Mouse (Mus musculus) yolk sac, embryonic 10.5 days (tissue): ENCODE measurements around the gene Cyp1a2.

ENCODE experiments used
- DNase-seq: peaks from one replicate; pipeline ENCODE4 v3.0.0-alpha.2; 2017; ENCODE audit warnings: low spot score

The Cyp1a2 gene

DNA sequence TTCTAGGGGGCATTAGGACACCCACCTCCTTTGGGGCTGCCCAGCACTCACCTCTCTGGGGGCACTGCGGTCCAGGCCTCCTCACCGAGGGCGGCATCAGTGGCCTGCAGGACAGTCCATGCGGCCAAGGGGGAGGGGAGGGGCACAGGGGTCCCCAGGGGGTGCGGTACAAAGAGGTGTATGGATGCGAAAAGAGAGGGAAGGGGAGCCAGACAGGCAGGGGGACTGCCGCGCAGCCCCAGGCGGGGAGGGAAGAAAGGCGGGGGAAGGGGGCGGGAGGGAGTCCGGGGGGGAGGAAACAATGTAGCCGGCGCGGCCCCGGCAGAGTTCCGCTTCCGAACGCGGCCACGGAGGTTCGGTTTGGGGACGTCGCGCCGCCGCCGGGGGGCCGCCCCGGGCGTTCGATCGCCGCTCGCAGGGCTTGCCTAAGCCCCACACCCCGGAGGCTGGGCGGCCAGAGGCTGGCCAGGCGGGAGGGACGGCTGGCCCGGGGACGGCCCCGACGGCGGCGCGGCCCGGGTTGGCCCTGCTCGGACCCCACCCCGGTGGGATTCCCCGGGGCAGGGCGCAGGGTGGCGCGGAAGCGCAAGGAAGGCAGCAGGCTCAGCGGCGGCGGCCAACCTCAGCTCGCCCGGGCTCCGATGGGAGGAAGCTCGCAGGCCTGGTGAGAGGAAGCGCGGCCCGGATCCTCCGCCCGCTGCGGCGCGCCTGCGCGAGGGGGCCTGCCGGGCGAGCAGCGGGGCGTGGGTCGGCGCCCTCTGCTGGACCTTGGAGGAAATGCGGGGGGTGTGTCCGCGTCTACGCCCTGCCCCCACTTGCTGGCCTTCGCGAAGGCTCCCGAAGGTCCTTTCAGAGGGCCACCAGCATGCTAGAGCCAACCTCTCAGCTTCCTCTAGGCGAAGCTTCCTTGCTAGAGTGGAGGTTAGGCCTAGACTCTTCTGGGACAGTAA, 38.3 kb downstream of the Cyp1a2 start:
- peak; percentile 91 for DNase-seq

DNA sequence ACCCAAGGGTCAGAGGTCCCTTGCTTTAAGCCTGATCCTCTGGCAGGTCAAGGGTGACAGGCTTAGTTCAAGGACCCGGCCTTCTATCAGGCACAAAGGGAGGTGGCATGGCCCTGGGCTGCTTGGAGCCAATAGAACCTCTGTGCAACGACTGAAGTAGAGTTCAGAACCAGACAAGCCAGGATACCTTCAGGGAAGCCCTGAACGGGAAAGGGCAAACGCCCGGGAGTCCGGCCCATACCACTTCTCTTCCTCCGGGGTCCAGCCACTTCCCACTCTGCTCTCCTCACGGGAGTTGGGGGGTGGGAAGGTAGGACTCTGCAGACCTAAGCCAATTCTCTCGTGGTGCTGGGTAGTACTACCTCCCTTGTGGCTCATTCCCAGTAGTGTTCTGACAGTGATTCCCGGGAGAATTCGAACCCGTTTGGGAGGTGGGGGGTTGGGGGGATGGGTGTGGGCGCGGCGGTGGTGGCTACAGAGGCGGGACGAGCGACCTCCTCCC, 39.0 kb downstream of the Cyp1a2 start:
- DNase-seq: no peak

DNA sequence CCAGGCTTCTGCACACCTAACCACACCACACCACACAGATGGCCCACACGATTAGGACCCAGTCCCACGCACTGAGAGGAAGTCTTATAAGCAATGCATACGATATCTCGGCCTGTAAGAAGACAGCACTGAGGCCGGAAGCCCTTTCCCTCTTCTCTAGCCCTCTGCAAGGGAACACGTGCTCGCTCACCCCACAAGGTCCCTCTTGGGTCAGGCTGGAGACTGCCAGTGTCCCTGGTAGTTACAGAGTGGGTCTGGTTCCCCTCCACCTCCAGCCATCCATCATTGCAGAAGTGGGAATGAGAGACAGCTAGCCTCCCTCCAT, 39.7 kb downstream of the Cyp1a2 start:
- DNase-seq: no peak

DNA sequence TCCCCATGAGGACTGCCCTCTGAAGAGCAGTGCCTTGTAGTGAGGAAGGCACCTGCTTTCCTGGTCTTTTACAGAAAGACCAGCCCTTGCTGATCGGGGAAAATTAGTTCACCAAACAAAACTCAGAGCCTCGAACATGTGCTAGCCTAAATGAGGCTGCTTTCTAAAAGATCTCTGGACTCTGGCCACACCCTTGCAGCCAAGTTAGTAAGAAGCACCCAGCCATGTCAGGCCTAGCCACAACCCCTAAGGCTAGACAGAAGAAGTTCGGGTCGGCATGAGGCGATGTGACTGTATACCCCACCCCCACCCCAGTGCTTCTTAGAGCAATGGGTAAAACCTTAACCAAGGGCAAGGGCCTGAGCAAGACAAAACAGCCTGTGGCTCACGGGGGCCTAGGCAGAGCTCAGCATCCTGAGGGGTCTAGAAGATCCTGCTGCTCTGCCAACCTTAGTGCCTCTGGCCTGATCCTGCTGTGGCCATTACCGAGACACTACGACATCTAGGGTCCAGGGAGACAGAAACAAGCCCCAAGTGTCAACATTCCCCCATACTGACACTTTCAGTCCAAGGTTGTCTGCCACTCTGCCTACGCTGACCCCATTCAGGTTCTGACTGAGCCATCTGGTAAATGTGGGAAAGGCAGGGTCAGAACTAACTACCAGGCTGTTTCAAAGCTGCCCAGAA, 40.2 kb downstream of the Cyp1a2 start:
- DNase-seq: no peak

DNA sequence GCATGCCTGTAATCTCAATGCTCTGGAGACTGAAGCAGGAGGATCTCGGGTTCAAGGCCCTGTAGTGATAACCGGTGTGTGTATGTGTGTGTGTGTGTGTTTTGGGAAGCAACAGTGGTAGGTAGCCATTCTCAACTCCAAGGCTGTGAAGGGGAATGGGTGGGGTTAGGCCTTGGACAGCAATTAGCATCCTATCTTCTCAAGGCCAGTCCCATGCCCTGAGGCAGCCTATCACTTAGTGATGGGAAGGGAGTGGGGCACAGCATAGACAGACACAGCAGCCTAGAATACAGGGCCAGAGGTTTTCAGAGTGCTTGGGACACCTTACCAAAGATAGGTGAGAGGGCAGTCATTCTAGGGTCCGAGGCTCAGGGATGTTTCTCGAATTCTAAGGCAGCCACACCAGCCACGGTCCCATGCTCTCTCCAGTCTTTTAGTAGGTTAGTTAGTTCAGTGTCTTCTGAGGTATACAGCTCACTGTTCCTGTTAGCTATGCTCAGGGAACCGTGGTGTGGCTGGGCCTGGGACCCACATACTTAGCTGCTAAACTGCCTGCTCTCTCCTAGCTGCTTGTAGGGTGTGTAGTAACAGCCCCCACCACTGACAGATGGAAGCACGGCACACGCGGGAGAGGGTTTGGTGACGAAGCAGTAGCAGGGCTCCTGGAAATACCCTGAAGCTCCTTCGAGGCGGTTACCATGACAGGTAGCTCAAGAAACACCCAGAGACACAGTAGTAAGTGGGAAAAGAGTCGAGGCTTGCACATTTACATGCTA, 41.5 kb downstream of the Cyp1a2 start:
- DNase-seq: no peak

DNA sequence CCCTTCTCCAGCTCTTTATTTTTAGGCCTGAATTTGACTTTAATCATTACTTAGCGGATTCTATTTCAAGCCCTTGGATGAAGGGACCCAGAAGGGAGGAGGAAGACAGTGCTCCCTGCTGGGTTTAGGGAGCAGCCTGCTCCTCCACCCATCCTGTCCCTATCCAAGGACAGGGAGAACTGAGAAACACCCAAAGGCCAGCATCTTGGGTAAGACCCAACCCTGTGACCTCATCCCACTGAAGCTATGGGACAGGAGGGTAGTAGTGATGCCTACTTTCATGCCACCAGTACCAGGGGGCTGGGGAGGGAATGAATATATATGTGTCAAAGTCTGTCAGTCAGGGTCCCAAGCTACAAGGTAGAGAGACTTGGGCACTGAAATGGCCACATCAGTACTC, 42.5 kb downstream of the Cyp1a2 start:
- DNase-seq: no peak

DNA sequence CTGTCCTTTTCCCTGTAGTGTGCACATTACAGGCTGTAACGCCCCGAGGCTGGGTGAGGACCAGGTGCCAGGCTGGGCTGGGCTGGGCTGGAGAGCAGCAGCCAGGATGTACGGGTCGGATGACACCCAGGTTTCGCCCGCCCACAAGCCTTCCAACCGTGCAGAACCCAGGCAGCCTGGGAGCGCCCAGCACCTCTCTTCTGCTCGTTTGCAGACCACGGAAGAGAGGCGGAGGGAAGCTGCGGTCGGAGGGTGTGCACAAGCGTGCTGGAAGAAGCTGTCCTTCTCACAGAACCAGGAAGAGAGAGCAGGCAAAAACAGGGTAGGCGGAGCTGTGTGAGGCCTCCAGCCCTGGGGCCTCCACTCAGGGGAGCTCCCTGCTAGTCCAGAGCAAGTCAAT, 43.1 kb downstream of the Cyp1a2 start:
- DNase-seq: peak; percentile 54

DNA sequence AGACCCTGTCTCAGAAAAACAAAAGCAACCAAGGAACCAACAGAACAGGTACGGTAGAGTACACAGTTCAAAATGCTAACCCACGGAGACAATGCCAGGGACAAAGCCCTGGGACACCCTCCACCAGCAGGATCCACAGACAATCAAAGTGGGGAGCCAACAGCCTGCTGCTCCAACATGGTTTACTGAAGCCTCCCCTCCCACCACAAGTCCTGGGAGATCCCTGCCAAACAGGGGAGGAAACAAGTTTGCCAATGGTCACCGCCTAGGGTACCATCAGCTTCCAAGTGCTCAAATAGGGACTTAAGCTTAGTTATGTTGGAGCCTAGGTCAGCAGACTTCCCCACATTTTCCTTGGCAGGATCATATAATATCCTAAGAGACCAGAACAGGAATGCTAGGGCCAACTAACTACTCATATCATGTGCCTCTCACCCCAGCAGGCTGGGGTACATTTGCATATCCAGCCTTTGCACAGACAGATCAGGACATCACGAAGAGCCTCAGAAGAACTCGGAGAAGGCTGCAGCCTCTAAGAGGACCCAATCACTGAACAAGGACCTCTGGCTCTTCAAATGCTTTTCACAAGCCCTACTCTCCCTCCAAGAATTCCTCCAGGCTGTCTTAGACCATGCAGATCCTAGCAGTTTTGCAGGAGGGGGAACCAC, 43.7 kb downstream of the Cyp1a2 start:
- no peak for DNase-seq

DNA sequence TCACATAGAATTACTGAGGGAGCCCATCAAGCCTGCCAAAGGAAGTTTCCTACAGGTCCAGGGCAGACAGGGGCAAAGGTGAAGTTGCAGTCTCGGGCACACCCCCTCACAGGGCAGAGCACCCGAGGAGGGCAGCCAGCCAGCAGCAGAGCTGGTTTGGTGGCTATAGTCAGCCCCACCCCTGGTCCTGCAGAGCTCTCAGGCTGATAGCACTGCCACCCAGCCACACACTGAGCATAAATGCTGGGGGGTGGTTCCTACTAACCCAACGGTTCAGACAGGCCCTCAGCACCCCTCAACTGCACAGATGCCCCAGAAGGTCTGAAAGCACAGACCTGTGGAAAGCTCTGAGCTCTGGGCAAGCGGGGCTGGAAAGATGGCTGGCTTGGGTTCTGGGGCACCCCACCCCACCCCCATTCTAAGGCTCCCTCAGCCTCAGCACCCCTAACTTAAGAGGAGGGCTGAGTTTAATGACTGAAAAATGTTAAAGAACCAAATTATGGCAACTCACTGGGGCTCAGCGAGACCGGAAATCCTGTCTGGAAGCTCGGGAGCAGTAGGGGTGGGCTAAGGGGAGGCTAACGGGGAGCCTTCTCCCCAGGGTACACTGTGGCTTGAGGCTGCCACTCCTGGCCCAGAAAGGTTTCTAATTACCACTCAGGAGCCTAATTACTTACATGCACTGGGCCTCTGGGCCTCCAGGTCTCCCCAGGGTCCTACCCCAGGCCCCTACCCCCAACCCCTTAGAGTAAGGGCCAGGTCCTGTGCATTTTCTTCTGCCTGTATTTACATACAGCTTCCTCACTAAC, 44.6 kb downstream of the Cyp1a2 start:
- DNase-seq: no peak

DNA sequence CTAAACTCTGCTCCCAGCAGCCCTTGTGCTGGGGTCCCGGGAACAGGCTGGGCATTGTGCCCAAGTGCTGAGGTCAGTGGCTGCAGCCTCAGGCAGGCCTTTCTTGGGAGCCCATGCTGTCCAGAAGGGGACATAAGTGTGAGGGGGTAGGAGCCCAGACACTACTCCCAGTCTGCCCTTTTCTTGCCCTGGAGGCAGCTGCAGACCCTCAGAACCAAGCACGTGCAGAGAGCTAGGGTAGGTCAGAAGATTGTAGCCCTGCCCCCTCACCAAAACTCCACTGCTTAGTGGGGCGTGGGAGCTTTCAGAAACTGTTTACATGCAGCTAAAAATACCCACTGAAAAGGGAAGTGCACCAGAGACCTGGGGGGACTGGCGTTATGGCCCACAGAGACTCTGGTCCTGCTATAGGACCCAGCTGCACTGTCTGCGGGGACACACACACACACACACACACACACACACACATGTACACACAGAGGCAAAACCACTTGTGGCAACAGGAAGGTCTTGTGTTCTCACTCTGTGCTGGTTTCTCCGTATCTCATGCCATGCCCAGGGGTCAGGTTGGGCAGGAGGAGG, 45.7 kb downstream of the Cyp1a2 start:
- no peak for DNase-seq

DNA sequence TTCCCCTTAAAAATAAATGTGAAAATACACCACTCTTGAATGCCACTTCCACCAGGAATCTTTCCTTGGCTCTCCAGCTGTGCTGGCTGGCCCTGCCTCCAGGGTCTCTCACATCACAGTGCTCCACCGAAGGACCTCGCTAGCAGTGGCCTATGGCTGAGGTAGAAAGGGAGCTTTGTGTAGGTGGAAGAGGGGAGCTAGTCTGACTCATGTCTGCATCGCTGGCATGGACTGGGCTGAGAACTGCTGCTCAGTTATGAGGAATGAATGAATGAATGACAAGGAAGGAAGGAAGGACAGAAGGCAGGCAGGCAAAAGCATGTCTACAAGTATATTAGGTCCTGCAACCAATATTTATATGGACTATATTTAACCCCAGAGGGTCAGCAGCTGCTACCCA, 46.2 kb downstream of the Cyp1a2 start:
- no peak for DNase-seq

DNA sequence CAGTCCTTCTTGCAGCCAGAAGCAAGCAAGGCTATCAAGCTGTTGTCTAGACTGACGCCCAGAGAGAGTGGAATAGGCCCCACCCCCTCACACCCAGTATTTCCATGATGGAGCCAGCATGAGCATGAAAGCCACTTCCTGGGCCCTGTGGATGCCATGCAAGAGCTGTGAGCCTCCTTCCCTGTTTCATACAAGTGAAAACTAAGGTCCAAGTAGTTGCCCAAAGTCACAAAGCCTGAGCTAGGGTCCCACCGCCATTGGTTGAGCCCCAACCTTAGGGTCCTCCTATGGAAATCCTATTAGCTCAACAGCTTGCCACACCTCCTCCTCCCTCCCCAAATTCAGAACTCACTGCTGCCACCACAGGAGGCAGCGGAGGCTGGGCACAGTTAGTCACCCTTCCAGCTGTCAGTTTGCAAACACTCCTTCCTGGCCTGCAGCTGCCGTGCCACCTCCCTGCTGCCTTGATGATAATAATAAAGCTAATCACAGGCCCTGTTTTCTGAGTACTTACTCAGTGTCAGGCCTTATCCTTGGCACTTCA, 50.0 kb downstream of the Cyp1a2 start:
- DNase-seq: no peak

DNA sequence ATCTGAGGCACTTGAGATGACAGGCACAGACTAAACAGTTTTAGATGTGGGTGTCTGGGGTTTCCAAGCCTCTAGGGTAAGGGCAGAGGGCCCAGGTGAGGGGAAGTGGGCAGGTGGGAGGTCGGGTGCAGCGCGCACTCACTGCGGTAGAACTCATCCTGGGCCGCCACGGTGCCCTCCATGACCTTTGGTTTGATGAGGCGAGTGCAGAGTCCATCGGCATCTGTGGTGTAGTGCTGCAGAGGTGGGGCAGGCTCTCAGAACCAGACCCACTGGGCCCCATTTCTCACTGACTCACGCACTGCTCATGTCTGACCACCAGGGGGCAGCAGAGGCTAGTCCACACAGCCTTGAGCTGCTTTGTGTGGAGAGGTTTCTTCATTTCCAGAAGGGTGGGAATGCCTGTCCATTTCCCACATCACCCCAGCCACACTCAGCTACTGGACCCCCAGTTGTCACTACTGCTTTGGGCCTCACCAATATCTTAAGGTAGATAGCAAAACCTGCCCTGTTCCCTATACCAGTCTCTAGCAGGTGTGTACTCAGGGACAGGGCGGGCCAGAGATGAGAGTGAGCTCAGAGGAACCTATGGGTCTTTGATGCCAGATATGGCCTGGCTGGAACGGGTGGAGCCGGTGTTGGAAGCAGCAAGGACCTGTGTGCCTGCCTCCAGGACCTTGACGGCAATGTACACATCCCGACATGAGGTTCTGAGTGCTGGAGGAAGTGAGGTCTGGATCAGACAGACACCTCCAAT, 54.2 kb downstream of the Cyp1a2 start:
- peak; percentile 45 for DNase-seq

DNA sequence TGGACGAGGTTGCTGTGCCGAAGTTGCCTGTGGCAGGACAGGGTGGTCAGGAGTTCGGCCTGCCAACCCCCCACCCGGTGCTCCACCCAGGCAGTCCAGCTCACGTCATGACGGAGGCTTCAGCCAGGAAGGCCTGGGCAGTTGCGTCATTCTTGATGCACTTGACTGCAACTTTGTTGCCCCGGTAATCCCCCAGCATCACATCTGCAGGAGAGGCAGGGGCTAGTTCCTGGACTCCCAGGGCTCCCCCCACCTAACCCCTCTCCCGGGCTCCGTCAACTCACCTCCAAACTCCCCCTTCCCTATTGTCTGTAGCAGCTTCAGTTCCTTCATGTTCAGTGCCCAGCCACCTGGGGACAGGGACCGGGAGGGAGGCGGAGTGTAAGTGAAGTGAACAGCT, 54.8 kb downstream of the Cyp1a2 start:
- no peak for DNase-seq

DNA sequence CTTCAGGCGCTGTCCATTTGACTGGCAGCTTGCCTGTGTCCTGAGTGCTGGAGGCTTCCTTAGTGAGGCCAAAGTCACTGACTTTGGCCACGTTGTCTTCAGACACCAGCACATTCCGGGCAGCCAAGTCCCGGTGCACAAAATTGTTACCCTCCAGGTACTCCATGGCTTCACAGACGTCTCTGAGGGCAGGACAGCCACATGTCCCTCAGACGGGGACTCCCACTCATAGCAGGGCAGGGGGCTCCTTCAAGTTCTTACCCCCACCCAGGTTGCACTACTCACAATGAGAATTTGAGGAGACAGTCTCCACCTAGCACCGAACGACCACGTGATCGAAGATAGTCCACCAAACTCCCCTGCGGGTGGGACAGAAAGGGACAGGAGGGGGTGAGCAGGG, 55.6 kb downstream of the Cyp1a2 start:
- DNase-seq: no peak

DNA sequence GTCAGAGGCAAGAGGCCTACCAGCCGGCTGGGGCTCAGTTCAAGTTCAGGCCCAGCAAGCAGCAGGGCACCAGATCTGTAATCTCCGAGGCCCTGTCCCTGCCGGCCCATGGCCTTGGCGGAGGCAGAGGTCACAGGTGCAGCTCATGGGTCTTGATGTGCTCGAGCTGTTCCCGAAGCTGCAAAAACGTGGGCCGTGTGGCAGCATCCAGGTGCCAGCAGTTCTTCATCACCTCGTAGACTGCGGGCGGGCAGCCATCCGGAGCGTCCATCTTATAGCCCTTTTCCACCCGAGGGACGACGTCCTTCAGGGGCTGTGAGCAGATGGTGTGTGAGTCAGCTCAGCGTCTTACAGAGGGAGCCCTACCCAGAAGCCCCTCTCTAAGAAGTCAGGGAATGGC, 56.3 kb downstream of the Cyp1a2 start:
- no peak for DNase-seq
